Mouse (Mus musculus): ENCODE data around the gene Thap4. TPM values are rescaled to one million over a fixed set of nuclear protein-coding genes. Genes with fewer than 3 reads are reported as not detected.

The Thap4 gene
- polyA plus RNA-seq, 1 experiment, result 38.7 TPM

- TF ChIP-seq POLR2A (IDR thresholded peaks at IDR 0.05; ENCODE audit: low read depth, low read length), result no peak
- no peak for TF ChIP-seq CTCF (IDR thresholded peaks at IDR 0.05; ENCODE audit: borderline replicate concordance, insufficient read depth, low read length)
- H3K4me1 ChIP-seq (ENCODE audit: control insufficient read depth, insufficient read depth, low read length), result no peaks in the 10 kb centered on the region
Measured at GRCm38 (mm10) chr1:93657025-93657360, 97.7 kb downstream of the Thap4 start.

DNA sequence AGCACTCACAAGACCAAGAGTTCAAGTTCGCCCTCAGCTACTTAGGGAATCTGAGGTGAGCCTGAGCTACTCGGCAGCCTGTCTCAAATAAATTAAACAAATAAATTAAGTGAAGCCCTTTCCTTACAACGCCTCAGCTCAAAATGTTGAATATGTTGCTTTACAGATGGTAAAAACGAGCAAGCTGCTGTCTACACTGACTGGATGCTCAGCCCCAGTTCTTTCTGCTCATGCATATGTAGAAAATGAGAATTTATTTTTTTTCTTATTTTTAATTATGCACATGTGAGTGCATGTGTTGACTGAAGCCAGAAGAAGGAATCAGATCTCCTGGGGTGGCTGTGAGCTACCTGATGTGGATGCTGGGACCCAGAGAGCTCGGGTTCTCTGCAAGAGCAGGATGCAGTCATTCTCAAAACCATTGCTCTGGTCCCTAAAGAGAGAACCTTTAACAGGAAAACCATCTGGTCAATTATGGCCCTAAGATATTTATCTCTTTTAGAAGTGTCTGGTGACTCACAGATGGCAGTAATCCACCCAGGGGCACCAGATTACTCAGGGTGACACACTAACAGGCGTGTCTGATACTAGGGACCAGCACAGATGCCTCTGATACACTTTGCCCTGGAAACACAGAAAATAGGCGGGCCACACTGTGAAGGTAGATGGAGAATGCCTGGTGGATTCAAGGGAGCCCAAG is 98.2 kb downstream of the Thap4 start:
- H3K4me1 ChIP-seq (ENCODE audit: control insufficient read depth, insufficient read depth, low read length), result no peaks in the 10 kb centered on the region
- no peak overlapping the region for H3K4me3 ChIP-seq (ENCODE audit: insufficient read depth, low read length)
- H3K27ac ChIP-seq (ENCODE audit: insufficient read depth, low read length), result no peak overlapping the region
- TF ChIP-seq CTCF (IDR thresholded peaks at IDR 0.05; ENCODE audit: borderline replicate concordance, insufficient read depth, low read length) (no peak), POLR2A (IDR thresholded peaks at IDR 0.05; ENCODE audit: low read depth, low read length) (no peak)

More at GRCm38 (mm10) chr1:93657025-93657360, 97.7 kb downstream of the Thap4 start:
- Histone ChIP-seq H3K4me3 (ENCODE audit: insufficient read depth, low read length) (no peak overlapping the region), H3K27ac (ENCODE audit: insufficient read depth, low read length) (no peak overlapping the region)

DNA sequence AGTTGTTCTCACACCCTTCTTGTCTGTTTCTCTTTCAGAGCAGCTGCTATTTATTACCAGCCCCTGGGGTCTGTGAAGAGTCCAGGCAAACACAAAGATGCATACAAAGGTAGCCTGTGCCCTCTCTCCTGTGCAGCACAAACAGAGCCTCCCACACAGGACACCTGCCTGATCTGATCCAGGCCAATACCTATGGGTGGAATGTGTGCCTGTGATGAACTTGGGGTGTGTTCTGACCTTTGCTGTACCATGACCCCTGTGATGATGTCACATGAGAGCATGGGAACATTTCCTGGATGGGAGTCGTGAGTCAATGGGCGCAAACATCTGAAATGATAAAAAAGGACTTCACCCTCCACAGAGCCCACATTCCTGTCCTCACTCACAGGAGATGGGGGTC is 99.9 kb downstream of the Thap4 start:
- Histone ChIP-seq H3K27ac (ENCODE audit: insufficient read depth, low read length) (no peak overlapping the region), H3K4me3 (ENCODE audit: insufficient read depth, low read length) (no peak overlapping the region), H3K4me1 (ENCODE audit: control insufficient read depth, insufficient read depth, low read length) (no peaks in the 10 kb centered on the region)
- no peak for TF ChIP-seq POLR2A (IDR thresholded peaks at IDR 0.05; ENCODE audit: low read depth, low read length)
- no peak for TF ChIP-seq CTCF (IDR thresholded peaks at IDR 0.05; ENCODE audit: borderline replicate concordance, insufficient read depth, low read length)

DNA sequence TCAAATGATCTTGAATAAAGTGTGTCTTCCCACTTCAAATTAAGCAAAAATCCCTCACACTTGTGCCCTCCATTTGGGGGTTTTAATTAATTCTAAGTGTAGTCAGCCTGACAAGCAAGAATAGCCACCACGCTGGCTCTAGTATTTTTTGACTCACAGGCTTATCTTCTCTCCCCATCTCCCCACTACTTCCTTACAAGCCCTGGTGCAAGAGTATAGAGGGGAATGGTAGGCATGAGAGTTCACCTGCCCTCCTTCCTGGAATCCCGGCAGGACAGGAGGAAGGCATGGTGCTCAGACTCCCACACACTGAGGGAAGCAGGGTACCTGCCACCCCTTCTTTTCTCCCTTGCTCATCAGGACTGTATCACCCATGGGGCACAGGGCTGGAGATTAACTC is 100.4 kb downstream of the Thap4 start:
- no peak overlapping the region for H3K4me3 ChIP-seq (ENCODE audit: insufficient read depth, low read length)
- TF ChIP-seq POLR2A (IDR thresholded peaks at IDR 0.05; ENCODE audit: low read depth, low read length), result no peak
- TF ChIP-seq CTCF (IDR thresholded peaks at IDR 0.05; ENCODE audit: borderline replicate concordance, insufficient read depth, low read length), result no peak
- no peaks in the 10 kb centered on the region for H3K4me1 ChIP-seq (ENCODE audit: control insufficient read depth, insufficient read depth, low read length)
- no peak overlapping the region for H3K27ac ChIP-seq (ENCODE audit: insufficient read depth, low read length)

Other genes with a start within 250 kb of the Thap4 start
- gene Farp2, start 242.8 kb downstream of the Thap4 start, polyA plus RNA-seq (2011; ENCODE audit: insufficient read length, low read depth, missing spikeins), result 42.3 and 47.7 TPM in 2 replicates
- gene Stk25, start 96.2 kb downstream of the Thap4 start, polyA plus RNA-seq (2011; ENCODE audit: insufficient read length, low read depth, missing spikeins), result 100 and 115 TPM in 2 replicates
- gene Bok, start 69.2 kb downstream of the Thap4 start, polyA plus RNA-seq (2011; ENCODE audit: insufficient read length, low read depth, missing spikeins), result 11.9 and 17.0 TPM in 2 replicates
- 92.8 and 110 TPM in 2 replicates for gene Atg4b, start 3.4 kb downstream of the Thap4 start, polyA plus RNA-seq (2011; ENCODE audit: insufficient read length, low read depth, missing spikeins)
- 81.7 and 95.6 TPM in 2 replicates for gene Dtymk, start 47.1 kb upstream of the Thap4 start, polyA plus RNA-seq (2011; ENCODE audit: insufficient read length, low read depth, missing spikeins)
- gene Ing5, start 49.1 kb upstream of the Thap4 start, polyA plus RNA-seq (2011; ENCODE audit: insufficient read length, low read depth, missing spikeins), result 10.6 and 10.7 TPM in 2 replicates
- gene D2hgdh, start 70.0 kb upstream of the Thap4 start, polyA plus RNA-seq (2011; ENCODE audit: insufficient read length, low read depth, missing spikeins), result 7.9 and 12.7 TPM in 2 replicates
- gene Gal3st2, start 106.4 kb upstream of the Thap4 start, polyA plus RNA-seq (2011; ENCODE audit: insufficient read length, low read depth, missing spikeins), result not detected in 2 replicates
- not detected in 2 replicates for gene Gal3st2b, start 163.4 kb upstream of the Thap4 start, polyA plus RNA-seq (2011; ENCODE audit: insufficient read length, low read depth, missing spikeins)
- 0.07 TPM in 1 of 2 replicates, not detected in the other for gene Gal3st2c, start 235.6 kb upstream of the Thap4 start, polyA plus RNA-seq (2011; ENCODE audit: insufficient read length, low read depth, missing spikeins)